Mouse (Mus musculus) G1E (cell line): ENCODE results near the gene A630001G21Rik.

ENCODE experiments used
- CTCF ChIP-seq: IDR thresholded peaks from 2 replicates; pipeline ENCODE4 v1.5.1; 2012; ENCODE audit warnings: low read depth, low read length, inconsistent platforms, mixed read lengths
- GATA1 ChIP-seq: IDR thresholded peaks from 2 replicates; pipeline ENCODE4 v1.6.1; 2012; ENCODE audit warnings: borderline replicate concordance, low read length, inconsistent platforms, mixed read lengths

- TF ChIP-seq CTCF (no peak), GATA1 (no peak)
These were observed 32.3 kb upstream of the A630001G21Rik start for GRCm38 (mm10) chr1:85810787-85811186.
